Mouse (Mus musculus) embryonic facial prominence, embryonic 10.5 days (tissue): ENCODE measurements around the gene Fcrl1. TPM values are rescaled to one million over a fixed set of nuclear protein-coding genes. Genes with fewer than 3 reads are reported as not detected.
"Not testable (repeated sequence)": the region's sequence is repeated elsewhere in the genome, so short reads cannot be mapped to it uniquely, and the experiment has no call there.

ENCODE experiments used
- DNase-seq: peaks from one replicate; pipeline ENCODE4 v3.0.0-alpha.2; 2017; ENCODE audit warnings: low spot score
- H3K27ac ChIP-seq: fragments of 300-500 bp; sonication (generic); replicated peaks from 2 replicates; pipeline ENCODE4 v1.5.1; 2016; ENCODE audit warnings: mild to moderate bottlenecking
- H3K27me3 ChIP-seq: fragments of 300-500 bp; sonication (generic); replicated peaks from 2 replicates; pipeline ENCODE4 v1.6.1; 2016; ENCODE audit warnings: low read depth, mild to moderate bottlenecking; ENCODE audit not compliant: poor library complexity, severe bottlenecking
- H3K36me3 ChIP-seq: fragments of 300-500 bp; sonication (generic); replicated peaks from 2 replicates; pipeline ENCODE4 v1.6.1; 2016; ENCODE audit warnings: mild to moderate bottlenecking, moderate library complexity
- H3K4me1 ChIP-seq: fragments of 300-500 bp; sonication (generic); 2 replicates; pipeline ENCODE4 v1.6.1; 2016
- H3K4me3 ChIP-seq: fragments of 300-500 bp; sonication (generic); 2 replicates; pipeline ENCODE4 v1.5.1; 2016; ENCODE audit warnings: mild to moderate bottlenecking, moderate library complexity
- H3K9me3 ChIP-seq: fragments of 300-500 bp; sonication (generic); 2 replicates; pipeline ENCODE4 v1.6.1; 2016; ENCODE audit warnings: mild to moderate bottlenecking
- WGBS: fragments of 180-500 bp; shearing (Covaris S2); methylation state at CpG from one replicate; pipeline ENCODE4 v1.1.7; 2016; 5-methylcytosine and 5-hydroxymethylcytosine counted together
- polyA plus RNA-seq: library from polyadenylated mRNA; unstranded; fragments of >200 nt; fragmentation: Nextera tagmentation; extraction: Ambion mirVana; gene quantifications from 2 replicates; pipeline ENCODE4 v1.2.1, GENCODE M21; 2016

Gene Fcrl1
- polyA plus RNA-seq = not detected in 2 replicates

DNA sequence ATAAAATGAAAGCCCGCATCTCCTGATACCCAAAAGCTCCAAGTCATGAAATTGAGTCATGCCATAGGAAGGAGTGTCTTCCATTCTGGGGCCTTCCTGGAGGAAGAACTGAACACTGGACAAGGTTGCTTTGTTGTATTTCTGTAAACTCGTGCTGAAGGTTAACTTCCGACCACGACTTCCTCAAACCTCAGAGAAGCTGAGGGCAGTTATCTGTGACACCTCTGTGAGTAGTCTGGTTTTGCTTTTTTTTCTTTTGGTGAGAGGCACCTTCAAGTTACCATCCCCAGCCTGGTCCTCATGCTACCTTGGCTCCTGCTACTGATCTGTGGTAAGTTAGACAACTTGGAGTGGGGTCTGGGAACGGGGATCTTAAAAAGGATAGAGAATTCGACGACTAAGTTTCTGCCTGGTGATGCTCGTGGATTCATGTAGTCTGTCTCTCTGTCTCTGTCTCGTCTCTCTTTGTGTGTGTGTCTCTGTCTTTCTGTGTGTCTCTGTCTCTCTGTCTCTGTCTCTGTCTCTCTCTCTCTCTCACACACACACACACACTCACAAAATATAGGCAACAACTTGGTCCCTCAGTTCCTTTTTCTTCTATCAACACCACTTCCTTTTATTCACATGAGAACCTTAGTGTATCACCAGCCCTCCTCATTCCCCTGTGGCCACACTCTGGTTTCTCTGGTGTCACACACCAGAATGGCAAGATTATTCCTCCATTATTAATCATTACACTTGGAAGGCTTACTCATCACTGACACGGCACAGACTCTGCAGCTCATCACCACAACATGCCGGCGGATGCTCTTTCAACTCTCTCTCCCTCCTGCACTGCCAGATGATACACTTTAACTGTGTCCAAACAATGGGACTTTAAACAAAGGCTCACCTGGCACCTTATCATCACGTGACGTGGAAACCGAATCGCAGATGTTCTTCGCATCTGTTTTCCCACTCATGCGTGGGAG is at the start of gene Fcrl1:
Gene Fcrl1, plus strand, starts transcription at position 193 of the 971 bp plus-strand sequence.
- no peaks in the 10 kb centered on the region for H3K36me3 ChIP-seq
- H3K27ac ChIP-seq = no peak within 1 kb of the TSS
- no peaks in the 10 kb centered on the region for H3K9me3 ChIP-seq
- no peaks in the 10 kb centered on the region for H3K27me3 ChIP-seq
- no peak within 1 kb of the TSS for H3K4me3 ChIP-seq
- no peak for DNase-seq
- peaks cover 5% of the 10 kb centered on the region; the same call in 1 of the 2 replicates for H3K4me1 ChIP-seq
- 87% methylated on average over 18 of the region's 18 CpGs for WGBS

DNA sequence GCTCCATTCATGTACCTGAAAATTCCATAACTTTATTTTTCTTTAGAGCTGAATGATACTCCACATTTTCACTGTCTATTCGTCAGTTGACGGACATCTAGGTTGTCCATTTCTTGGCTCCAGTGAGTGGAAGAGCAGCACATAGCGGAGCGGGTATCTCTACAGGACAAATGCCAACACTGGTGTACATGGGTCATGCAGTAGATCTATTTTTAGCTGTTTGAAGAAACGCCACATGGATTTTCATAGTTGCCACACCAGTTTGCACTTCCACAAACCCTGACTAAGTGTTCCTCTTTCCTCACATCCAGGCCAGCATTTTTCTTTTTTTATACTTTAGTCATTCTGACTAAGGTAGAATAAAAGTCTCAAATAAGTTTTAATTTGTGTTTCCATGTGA is 38.3 kb upstream of the Fcrl1 start:
- WGBS = 90% methylated on average over 5 of the region's 5 CpGs
- Histone ChIP-seq H3K36me3 (no peaks in the 10 kb centered on the region), H3K27me3 (no peaks in the 10 kb centered on the region), H3K27ac (no peak overlapping the region), H3K4me1 (no peaks in the 10 kb centered on the region), H3K4me3 (no peak overlapping the region), H3K9me3 (no peaks in the 10 kb centered on the region)
- no peak for DNase-seq

GRCm38 (mm10) chr3:87350992-87351391 is 25.2 kb upstream of the Fcrl1 start:
- H3K4me1 ChIP-seq, H3K9me3 ChIP-seq, DNase-seq, H3K36me3 ChIP-seq, H3K27ac ChIP-seq, H3K4me3 ChIP-seq, H3K27me3 ChIP-seq: not testable (repeated sequence)
- 85% methylated on average over 2 of the region's 2 CpGs for WGBS

GRCm38 (mm10) chr3:87357581-87357980 is 18.6 kb upstream of the Fcrl1 start, which contains the start of gene Cd5l:
Gene Cd5l, plus strand, starts transcription at chr3:87357881.
- DNase-seq = no peak
- H3K4me1 ChIP-seq = peaks cover 5% of the 10 kb centered on the region; the same call in 1 of the 2 replicates
- no peak within 1 kb of the TSS for H3K4me3 ChIP-seq
- H3K27me3 ChIP-seq = no peaks in the 10 kb centered on the region
- no peak within 1 kb of the TSS for H3K27ac ChIP-seq
- H3K9me3 ChIP-seq = no peaks in the 10 kb centered on the region
- H3K36me3 ChIP-seq = no peaks in the 10 kb centered on the region

DNA sequence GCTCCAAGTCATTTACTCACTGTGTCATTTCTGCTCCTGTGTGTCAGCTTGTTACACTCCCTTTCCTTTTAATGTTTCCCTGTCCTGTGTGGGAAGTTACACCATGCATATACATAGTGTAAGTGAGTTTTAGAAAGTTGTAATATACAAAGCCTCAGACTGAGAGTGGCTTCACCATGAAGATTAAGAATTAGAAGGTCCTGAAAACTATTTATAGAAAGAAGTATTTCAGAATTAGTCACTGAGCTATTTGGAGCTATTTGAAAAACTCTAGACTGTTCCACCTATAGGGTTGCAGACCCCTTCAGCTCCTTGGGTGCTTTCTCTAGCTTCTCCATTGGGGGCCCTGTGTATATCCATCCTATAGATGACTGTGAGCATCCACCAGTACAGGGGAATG is 17.0 kb upstream of the Fcrl1 start:
- Histone ChIP-seq H3K4me3 (no peak overlapping the region), H3K27ac (no peak overlapping the region), H3K4me1 (peaks cover 5% of the 10 kb centered on the region; the same call in 1 of the 2 replicates), H3K27me3 (no peaks in the 10 kb centered on the region), H3K9me3 (no peaks in the 10 kb centered on the region), H3K36me3 (no peaks in the 10 kb centered on the region)
- no peak for DNase-seq

- Histone ChIP-seq H3K27ac (no peak overlapping the region), H3K36me3 (no peaks in the 10 kb centered on the region), H3K9me3 (no peaks in the 10 kb centered on the region), H3K4me1 (peaks cover 5% of the 10 kb centered on the region; the same call in 1 of the 2 replicates), H3K4me3 (no peak overlapping the region), H3K27me3 (no peaks in the 10 kb centered on the region)
- no peak for DNase-seq
- 82% methylated on average over 6 of the region's 6 CpGs for WGBS
Measured at GRCm38 (mm10) chr3:87360466-87360865, 15.7 kb upstream of the Fcrl1 start.

DNA sequence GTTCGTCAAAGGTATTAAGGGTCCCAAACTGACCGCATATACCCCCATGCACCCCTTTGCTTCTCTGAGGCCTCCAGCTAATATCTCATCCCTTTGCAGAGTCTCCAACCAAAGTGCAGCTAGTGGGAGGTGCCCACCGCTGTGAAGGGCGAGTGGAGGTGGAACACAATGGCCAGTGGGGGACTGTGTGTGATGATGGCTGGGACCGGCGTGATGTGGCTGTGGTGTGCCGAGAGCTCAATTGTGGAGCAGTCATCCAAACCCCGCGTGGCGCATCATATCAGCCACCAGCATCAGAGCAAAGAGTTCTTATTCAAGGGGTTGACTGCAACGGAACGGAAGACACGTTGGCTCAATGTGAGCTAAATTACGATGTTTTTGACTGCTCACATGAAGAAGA is 10.5 kb upstream of the Fcrl1 start:
- no peak for DNase-seq
- Histone ChIP-seq H3K27ac (no peak overlapping the region), H3K27me3 (no peaks in the 10 kb centered on the region), H3K36me3 (no peaks in the 10 kb centered on the region), H3K4me1 (no peaks in the 10 kb centered on the region), H3K9me3 (no peaks in the 10 kb centered on the region), H3K4me3 (no peak overlapping the region)
- WGBS = 92% methylated on average over 14 of the region's 14 CpGs

DNA sequence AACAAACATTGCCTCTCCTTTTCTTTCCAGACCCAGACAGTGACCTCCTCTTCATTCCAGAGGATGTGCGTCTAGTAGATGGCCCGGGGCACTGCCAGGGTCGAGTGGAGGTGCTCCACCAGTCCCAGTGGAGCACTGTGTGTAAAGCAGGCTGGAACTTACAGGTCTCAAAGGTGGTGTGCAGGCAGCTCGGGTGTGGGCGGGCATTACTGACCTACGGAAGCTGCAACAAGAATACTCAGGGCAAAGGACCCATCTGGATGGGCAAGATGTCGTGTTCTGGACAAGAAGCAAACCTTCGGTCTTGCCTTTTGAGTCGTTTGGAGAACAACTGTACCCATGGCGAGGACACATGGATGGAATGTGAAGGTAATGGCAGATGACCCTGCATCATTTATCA is 8.7 kb upstream of the Fcrl1 start:
- H3K9me3 ChIP-seq = no peaks in the 10 kb centered on the region
- WGBS = 80% methylated on average over 10 of the region's 10 CpGs
- no peak for DNase-seq
- H3K27me3 ChIP-seq = no peaks in the 10 kb centered on the region
- no peak overlapping the region for H3K4me3 ChIP-seq
- H3K4me1 ChIP-seq = no peaks in the 10 kb centered on the region
- H3K27ac ChIP-seq = no peak overlapping the region
- H3K36me3 ChIP-seq = no peaks in the 10 kb centered on the region

DNA sequence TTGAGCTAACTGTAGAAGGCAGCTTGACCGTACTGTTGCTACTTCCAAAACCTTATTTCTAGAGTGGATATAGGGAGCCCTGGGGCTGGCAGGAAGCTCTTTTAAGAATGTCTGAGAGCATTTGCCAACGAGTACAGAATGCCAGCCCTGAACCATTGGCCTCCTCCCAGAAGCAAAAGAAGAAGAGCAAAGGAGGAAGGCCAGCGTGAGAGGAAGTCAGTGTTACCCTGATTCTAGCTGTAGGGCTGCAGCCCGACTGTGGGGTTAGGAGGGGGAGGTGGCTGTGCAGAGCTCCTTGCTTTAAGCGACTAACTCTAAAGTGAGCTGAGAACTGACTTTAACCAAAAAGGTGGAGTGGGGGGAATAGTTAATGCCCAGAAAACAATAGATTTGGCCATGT is 7.0 kb upstream of the Fcrl1 start:
- no peak overlapping the region for H3K27ac ChIP-seq
- no peak for DNase-seq
- WGBS = 73% methylated on average over 5 of the region's 5 CpGs
- no peaks in the 10 kb centered on the region for H3K36me3 ChIP-seq
- H3K4me3 ChIP-seq = no peak overlapping the region
- H3K9me3 ChIP-seq = no peaks in the 10 kb centered on the region
- H3K4me1 ChIP-seq = peaks cover under 1% of the 10 kb centered on the region; the same call in 1 of the 2 replicates
- H3K27me3 ChIP-seq = no peaks in the 10 kb centered on the region

GRCm38 (mm10) chr3:87377228-87377627 is 1.0 kb downstream of the Fcrl1 start:
- no peaks in the 10 kb centered on the region for H3K9me3 ChIP-seq
- H3K27ac ChIP-seq = no peak overlapping the region
- WGBS = 73% methylated on average over 3 of the region's 3 CpGs
- DNase-seq = no peak
- H3K27me3 ChIP-seq = no peaks in the 10 kb centered on the region
- H3K4me1 ChIP-seq = peaks cover 5% of the 10 kb centered on the region; the same call in 1 of the 2 replicates
- no peak overlapping the region for H3K4me3 ChIP-seq
- H3K36me3 ChIP-seq = no peaks in the 10 kb centered on the region

GRCm38 (mm10) chr3:87377719-87378118 is 1.5 kb downstream of the Fcrl1 start:
- Histone ChIP-seq H3K27me3 (no peaks in the 10 kb centered on the region), H3K4me3 (no peak overlapping the region), H3K9me3 (no peaks in the 10 kb centered on the region), H3K36me3 (no peaks in the 10 kb centered on the region), H3K4me1 (peaks cover 5% of the 10 kb centered on the region; the same call in 1 of the 2 replicates), H3K27ac (no peak overlapping the region)
- no peak for DNase-seq
- 72% methylated on average over 6 of the region's 6 CpGs for WGBS

DNA sequence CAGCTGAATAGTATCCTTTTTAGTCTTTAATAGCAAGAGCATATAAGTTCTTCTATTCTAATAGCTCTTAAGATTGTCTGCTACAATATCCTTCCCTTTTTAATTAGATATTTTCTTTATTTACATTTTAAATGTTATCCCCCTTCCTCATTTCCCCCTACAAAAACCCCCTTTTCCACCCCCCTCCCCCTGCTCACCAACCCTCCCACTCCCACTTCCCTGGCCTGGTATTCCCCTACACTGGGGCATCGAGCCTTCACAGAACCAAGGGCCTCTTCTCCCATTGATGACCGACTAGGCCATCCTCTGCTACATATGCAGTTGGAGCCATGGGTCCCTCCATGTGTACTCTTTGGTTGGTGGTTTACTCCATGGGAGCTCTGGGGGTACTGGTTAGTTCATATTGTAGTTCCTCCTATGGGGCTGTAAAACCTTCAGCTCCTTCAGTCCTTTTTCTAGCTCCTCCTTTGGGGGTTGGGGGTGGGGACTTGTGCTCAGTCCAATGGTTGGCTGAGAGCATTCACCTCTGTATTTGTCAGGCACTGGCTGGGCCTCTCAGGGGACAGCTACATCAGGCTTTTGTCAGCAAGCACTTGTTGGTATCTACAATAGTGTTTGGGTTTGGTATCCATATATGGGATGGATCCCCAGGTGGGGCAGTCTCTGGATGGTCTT is 3.6 kb downstream of the Fcrl1 start:
- not testable (repeated sequence) for H3K4me1 ChIP-seq, H3K27ac ChIP-seq, H3K36me3 ChIP-seq, H3K9me3 ChIP-seq, DNase-seq, H3K4me3 ChIP-seq, H3K27me3 ChIP-seq
- whole genome bisulfite sequencing = 85% methylated on average over 2 of the region's 2 CpGs
